Mouse (Mus musculus): ENCODE results near the gene Fgfr2. TPM values are rescaled to one million over a fixed set of nuclear protein-coding genes. Genes with fewer than 3 reads are reported as not detected.
A peak's percentile ranks its signal among the peaks of the same experiment; 100 is the strongest.

The Fgfr2 gene
- polyA plus RNA-seq, 1 experiment from 2014 or later: 20.3 TPM

DNA sequence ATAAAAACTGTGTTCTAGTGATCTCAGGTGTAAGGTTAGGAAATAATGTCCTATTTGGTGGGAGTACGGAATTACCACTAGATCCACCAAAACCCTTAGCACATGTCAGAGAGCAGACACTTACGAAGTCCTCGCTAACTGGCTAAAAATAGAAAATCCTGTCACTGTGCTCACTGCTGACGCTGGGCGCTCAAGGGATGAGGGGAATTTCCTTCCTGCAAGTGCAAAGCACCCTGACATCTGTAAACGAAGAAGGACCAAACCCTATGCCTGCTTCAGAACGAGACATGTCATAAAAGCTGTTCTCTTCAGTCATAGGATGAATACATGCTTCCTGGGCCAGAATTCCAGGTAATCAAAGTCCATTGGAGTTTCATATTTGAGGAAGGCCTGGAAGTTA, 337.1 kb downstream of the Fgfr2 start:
- no peaks in the 10 kb centered on the region for H3K27me3 ChIP-seq (ENCODE audit: control insufficient read depth, insufficient read depth, low read length)
- no peaks in the 10 kb centered on the region for H3K9me3 ChIP-seq (replicated peaks; ENCODE audit: control insufficient read depth, low read length)
- peak; percentile 64; the same call in 1 of the 2 replicates for ATAC-seq (replicated peaks; ENCODE audit: extremely low read depth, insufficient read depth, low FRiP score)
- H3K36me3 ChIP-seq (ENCODE audit: control insufficient read depth, insufficient read depth): no peaks in the 10 kb centered on the region
- H3K4me1 ChIP-seq (ENCODE audit: control insufficient read depth, insufficient read depth, low read length): peaks cover 53% of the 10 kb centered on the region
- peak overlapping the region; percentile 51; the same call in 1 of the 2 replicates for H3K9ac ChIP-seq (ENCODE audit: low read length)
- no peak overlapping the region; the same call in 1 of the 2 replicates for H3K4me2 ChIP-seq (ENCODE audit: low read depth, low read length)
- no peak overlapping the region for H3K4me3 ChIP-seq (ENCODE audit: low read length)
- 13% methylated on average over 7 of the region's 7 CpGs for whole genome bisulfite sequencing
- H3K27ac ChIP-seq (ENCODE audit: low read length): peak overlapping the region; percentile 89

DNA sequence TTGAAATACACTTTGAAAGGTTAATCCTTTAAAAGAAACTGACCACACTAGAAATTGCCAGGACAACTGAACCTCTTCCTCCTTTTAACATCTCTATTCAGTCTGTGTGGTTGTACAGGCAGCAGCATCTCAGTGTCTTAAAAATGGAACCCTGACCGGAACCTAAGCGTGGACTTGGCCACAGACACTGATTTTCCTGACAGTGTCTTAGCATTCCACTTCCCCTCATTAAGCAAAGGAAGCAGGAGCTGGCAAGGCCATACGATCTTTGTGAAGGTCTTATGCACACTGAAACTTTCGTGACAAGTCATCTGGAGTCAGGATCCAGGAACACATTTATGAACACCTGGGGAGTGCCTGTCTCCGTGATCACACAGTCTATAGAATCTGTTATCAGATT, 339.0 kb downstream of the Fgfr2 start:
- peaks cover 68% of the 10 kb centered on the region for H3K4me1 ChIP-seq (ENCODE audit: control insufficient read depth, insufficient read depth, low read length)
- H3K4me3 ChIP-seq (ENCODE audit: low read length): no peak overlapping the region
- no peaks in the 10 kb centered on the region for H3K9me3 ChIP-seq (replicated peaks; ENCODE audit: control insufficient read depth, low read length)
- 0 out of 2 replicates have a peak overlapping the region, but pooled peaks have one; percentile 34 for H3K9ac ChIP-seq (ENCODE audit: low read length)
- no peaks in the 10 kb centered on the region for H3K27me3 ChIP-seq (ENCODE audit: control insufficient read depth, insufficient read depth, low read length)
- ATAC-seq (replicated peaks; ENCODE audit: extremely low read depth, insufficient read depth, low FRiP score): no peak
- no peak overlapping the region for H3K4me2 ChIP-seq (ENCODE audit: low read depth, low read length)
- WGBS: 66% methylated on average over 5 of the region's 5 CpGs
- H3K27ac ChIP-seq (ENCODE audit: low read length): peak overlapping the region; percentile 24; the same call in 1 of the 2 replicates
- H3K36me3 ChIP-seq (ENCODE audit: control insufficient read depth, insufficient read depth): no peaks in the 10 kb centered on the region

DNA sequence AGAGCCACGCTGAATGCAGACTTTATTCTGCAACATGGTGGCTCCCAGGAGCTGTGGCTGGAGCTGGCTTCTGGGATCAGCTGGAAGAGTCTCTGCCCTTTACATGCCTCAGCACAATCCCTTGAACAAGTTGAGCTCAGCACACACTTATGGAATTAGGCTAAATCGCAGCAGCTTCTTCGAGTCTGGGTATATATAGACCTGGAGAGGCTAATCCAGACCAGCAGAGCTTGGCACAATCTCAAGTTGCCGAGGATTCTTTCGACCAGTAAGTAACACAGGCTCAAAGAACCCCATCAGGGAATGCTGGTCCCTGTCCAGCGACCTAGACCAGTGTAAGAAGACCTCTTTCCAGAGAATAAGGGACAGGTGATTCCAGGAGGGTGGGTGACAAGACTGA, 341.3 kb downstream of the Fgfr2 start:
- Histone ChIP-seq H3K4me1 (ENCODE audit: control insufficient read depth, insufficient read depth, low read length) (peaks cover 59% of the 10 kb centered on the region), H3K4me2 (ENCODE audit: low read depth, low read length) (peak overlapping the region; percentile 10; the same call in 1 of the 2 replicates), H3K27me3 (ENCODE audit: control insufficient read depth, insufficient read depth, low read length) (no peaks in the 10 kb centered on the region), H3K36me3 (ENCODE audit: control insufficient read depth, insufficient read depth) (no peaks in the 10 kb centered on the region; the same call in 1 of the 2 replicates), H3K4me3 (ENCODE audit: low read length) (no peak overlapping the region), H3K27ac (ENCODE audit: low read length) (peak overlapping the region; percentile 61), H3K9me3 (replicated peaks; ENCODE audit: control insufficient read depth, low read length) (no peaks in the 10 kb centered on the region), H3K9ac (ENCODE audit: low read length) (0 out of 2 replicates have a peak overlapping the region, but pooled peaks have one; percentile 23)
- no peak for ATAC-seq (replicated peaks; ENCODE audit: extremely low read depth, insufficient read depth, low FRiP score)
- 32% methylated on average over 6 of the region's 6 CpGs for WGBS

DNA sequence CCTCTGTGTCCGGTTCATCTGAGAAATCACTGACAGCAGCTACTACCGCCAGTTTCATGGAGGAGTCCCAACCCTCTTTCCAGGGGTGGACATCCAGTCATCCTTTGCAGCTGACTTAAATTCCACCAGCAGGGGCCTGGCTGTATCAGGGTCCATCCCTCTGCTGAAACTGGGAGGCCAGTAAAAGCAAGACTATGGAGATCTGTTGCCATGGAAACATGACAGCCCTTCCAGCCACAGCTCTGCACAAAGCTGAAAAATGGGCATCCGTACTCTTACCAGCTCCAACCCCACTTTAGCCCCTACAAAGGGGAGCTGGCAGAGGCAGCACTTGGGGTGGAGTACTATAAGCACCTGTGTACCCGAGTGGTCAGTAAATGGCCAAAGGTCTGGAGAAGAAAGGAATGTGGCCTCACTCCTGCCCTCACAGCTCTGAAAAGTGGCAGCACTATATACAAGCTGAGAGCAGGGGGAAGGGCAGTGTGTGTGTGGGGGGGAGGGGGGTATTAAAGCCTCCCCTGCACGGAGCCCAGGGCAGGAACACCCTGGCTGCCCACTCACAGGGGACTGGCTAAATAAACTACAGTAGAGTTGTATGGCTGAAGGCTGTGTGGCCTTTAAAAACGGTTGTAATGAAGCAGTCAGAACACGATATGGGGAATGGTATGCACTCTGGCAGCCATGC, 341.9 kb downstream of the Fgfr2 start:
- Histone ChIP-seq H3K27me3 (ENCODE audit: control insufficient read depth, insufficient read depth, low read length) (no peaks in the 10 kb centered on the region), H3K27ac (ENCODE audit: low read length) (peak overlapping the region; percentile 61), H3K9me3 (replicated peaks; ENCODE audit: control insufficient read depth, low read length) (no peaks in the 10 kb centered on the region), H3K4me1 (ENCODE audit: control insufficient read depth, insufficient read depth, low read length) (peaks cover 53% of the 10 kb centered on the region), H3K4me3 (ENCODE audit: low read length) (no peak overlapping the region), H3K4me2 (ENCODE audit: low read depth, low read length) (no peak overlapping the region; the same call in 1 of the 2 replicates), H3K9ac (ENCODE audit: low read length) (no peak overlapping the region), H3K36me3 (ENCODE audit: control insufficient read depth, insufficient read depth) (no peaks in the 10 kb centered on the region; the same call in 1 of the 2 replicates)
- 36% methylated on average over 7 of the region's 7 CpGs for WGBS
- ATAC-seq (replicated peaks; ENCODE audit: extremely low read depth, insufficient read depth, low FRiP score): 0 out of 2 replicates have a peak, but pooled peaks have one; percentile 3

DNA sequence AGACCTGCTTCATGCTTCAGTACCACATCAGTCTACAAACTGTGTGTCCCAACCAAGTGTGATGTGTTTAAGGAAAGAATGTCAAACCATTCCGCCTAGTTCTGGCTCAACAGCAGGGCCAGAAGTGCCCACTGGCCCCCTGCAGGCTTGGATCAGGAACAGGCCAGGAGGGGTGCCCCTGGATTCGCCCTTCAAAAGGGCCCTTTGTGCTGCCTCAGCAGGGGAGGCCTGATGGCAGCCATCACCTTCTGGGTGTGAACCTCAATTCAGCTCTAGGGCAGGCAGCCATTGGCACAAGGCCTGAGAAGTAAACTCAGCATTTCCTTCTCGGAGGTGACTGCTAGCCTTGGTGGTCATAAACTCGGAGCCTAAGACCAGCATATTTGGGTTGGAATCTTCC, 342.5 kb downstream of the Fgfr2 start:
- Histone ChIP-seq H3K4me1 (ENCODE audit: control insufficient read depth, insufficient read depth, low read length) (peaks cover 49% of the 10 kb centered on the region), H3K27ac (ENCODE audit: low read length) (peak overlapping the region; percentile 61), H3K9ac (ENCODE audit: low read length) (0 out of 2 replicates have a peak overlapping the region, but pooled peaks have one; percentile 20), H3K4me2 (ENCODE audit: low read depth, low read length) (no peak overlapping the region), H3K4me3 (ENCODE audit: low read length) (no peak overlapping the region), H3K27me3 (ENCODE audit: control insufficient read depth, insufficient read depth, low read length) (no peaks in the 10 kb centered on the region), H3K9me3 (replicated peaks; ENCODE audit: control insufficient read depth, low read length) (no peaks in the 10 kb centered on the region), H3K36me3 (ENCODE audit: control insufficient read depth, insufficient read depth) (no peaks in the 10 kb centered on the region; the same call in 1 of the 2 replicates)
- no peak for ATAC-seq (replicated peaks; ENCODE audit: extremely low read depth, insufficient read depth, low FRiP score)
- 60% methylated on average over 4 of the region's 4 CpGs for WGBS

DNA sequence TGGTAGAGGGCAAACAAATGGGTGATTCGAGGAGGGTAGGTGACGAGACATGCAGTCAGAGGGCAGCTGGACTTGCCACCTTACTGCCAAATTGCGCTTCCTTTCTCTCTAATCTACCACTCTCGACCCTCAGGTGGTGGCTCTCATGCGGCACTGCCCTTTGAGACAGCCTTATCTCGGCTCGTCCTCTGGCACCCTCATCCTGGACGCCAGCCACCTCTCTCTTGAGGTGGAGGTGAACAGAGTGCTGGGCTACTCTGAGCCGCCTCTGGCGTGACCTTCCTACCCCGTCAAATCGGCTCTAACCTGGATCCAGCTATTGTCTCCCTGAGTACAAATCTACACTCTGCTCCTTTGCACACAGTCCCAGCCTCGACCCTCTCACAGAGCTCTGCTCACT, 344.5 kb downstream of the Fgfr2 start:
- Histone ChIP-seq H3K9ac (ENCODE audit: low read length) (peak overlapping the region; percentile 26; the same call in 1 of the 2 replicates), H3K27ac (ENCODE audit: low read length) (0 out of 2 replicates have a peak overlapping the region, but pooled peaks have one; percentile 9), H3K4me1 (ENCODE audit: control insufficient read depth, insufficient read depth, low read length) (peaks cover 56% of the 10 kb centered on the region), H3K9me3 (replicated peaks; ENCODE audit: control insufficient read depth, low read length) (no peaks in the 10 kb centered on the region), H3K4me2 (ENCODE audit: low read depth, low read length) (no peak overlapping the region), H3K27me3 (ENCODE audit: control insufficient read depth, insufficient read depth, low read length) (no peaks in the 10 kb centered on the region), H3K4me3 (ENCODE audit: low read length) (no peak overlapping the region), H3K36me3 (ENCODE audit: control insufficient read depth, insufficient read depth) (no peaks in the 10 kb centered on the region; the same call in 1 of the 2 replicates)
- 48% methylated on average over 13 of the region's 13 CpGs for WGBS
- ATAC-seq (replicated peaks; ENCODE audit: extremely low read depth, insufficient read depth, low FRiP score): no peak

DNA sequence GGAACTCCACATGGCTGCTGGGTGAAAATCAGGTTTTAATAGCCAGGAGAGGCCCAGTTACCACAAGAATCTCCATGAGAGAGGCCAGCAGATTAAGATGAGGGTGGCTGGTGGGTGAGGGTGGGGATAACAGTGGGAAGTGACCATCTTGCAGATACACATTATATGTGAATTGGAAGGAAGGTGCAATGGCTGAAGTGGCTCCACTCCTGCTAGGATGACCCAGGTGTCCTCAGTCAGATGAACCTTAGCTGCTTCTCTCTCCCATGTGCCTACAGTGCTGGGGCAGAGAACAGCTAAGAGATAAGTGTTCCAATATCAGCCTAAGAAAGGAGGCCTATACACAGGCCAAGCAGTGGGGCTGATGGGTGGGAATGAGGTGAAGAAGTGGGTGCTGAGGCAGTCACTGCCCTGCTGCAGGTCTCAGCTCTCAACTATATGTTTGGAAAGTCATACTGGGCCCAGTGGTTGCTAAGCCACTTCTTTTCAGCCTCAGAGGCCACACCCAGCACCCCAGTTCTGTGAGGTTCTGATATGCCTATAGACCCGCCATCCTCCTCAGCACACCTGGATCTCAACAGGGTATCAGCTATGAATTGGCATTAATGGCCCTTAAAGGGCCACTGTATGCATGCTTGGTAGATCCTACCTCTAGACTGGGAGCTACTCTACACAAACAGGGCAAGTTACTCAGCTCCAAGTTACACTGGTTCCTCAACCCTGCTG, 345.3 kb downstream of the Fgfr2 start:
- H3K4me3 ChIP-seq (ENCODE audit: low read length): no peak overlapping the region
- no peak overlapping the region for H3K27ac ChIP-seq (ENCODE audit: low read length)
- WGBS: 100% methylated on average over 1 of the region's 1 CpGs
- H3K9me3 ChIP-seq (replicated peaks; ENCODE audit: control insufficient read depth, low read length): no peaks in the 10 kb centered on the region
- peaks cover 57% of the 10 kb centered on the region for H3K4me1 ChIP-seq (ENCODE audit: control insufficient read depth, insufficient read depth, low read length)
- no peak overlapping the region for H3K9ac ChIP-seq (ENCODE audit: low read length)
- no peaks in the 10 kb centered on the region for H3K27me3 ChIP-seq (ENCODE audit: control insufficient read depth, insufficient read depth, low read length)
- no peaks in the 10 kb centered on the region; the same call in 1 of the 2 replicates for H3K36me3 ChIP-seq (ENCODE audit: control insufficient read depth, insufficient read depth)
- no peak for ATAC-seq (replicated peaks; ENCODE audit: extremely low read depth, insufficient read depth, low FRiP score)
- no peak overlapping the region for H3K4me2 ChIP-seq (ENCODE audit: low read depth, low read length)

DNA sequence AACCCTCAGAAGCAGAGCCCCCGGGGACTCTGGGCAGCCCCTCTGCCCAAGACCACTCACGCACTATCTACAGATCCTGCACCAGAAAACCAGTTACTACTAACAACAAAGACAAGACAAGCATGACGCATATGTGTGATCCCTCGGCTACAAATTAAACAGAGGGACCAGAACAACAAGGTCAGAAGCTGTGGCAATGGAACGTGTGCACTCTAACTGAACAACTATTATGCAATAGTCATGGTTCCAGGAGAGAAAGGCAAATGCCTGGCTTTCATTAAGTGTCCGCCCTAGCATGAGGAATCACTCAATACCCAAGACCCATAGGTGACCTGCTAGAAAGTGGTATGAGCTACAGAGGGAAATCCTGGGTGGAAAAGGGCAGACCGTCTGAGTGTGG, 346.0 kb downstream of the Fgfr2 start:
- H3K27ac ChIP-seq (ENCODE audit: low read length): no peak overlapping the region
- H3K9ac ChIP-seq (ENCODE audit: low read length): no peak overlapping the region
- H3K4me2 ChIP-seq (ENCODE audit: low read depth, low read length): no peak overlapping the region
- no peak overlapping the region for H3K4me3 ChIP-seq (ENCODE audit: low read length)
- no peak for ATAC-seq (replicated peaks; ENCODE audit: extremely low read depth, insufficient read depth, low FRiP score)
- H3K36me3 ChIP-seq (ENCODE audit: control insufficient read depth, insufficient read depth): no peaks in the 10 kb centered on the region; the same call in 1 of the 2 replicates
- H3K27me3 ChIP-seq (ENCODE audit: control insufficient read depth, insufficient read depth, low read length): no peaks in the 10 kb centered on the region
- no peaks in the 10 kb centered on the region for H3K9me3 ChIP-seq (replicated peaks; ENCODE audit: control insufficient read depth, low read length)
- WGBS: 93% methylated on average over 7 of the region's 7 CpGs
- peaks cover 60% of the 10 kb centered on the region for H3K4me1 ChIP-seq (ENCODE audit: control insufficient read depth, insufficient read depth, low read length)
